Mouse (Mus musculus) telencephalon, adult 2 months (tissue): ENCODE measurements around the gene Rfc5.

Source experiments
- DNase-seq: peaks from one replicate; pipeline ENCODE4 v3.0.0-alpha.2; 2011; ENCODE audit warnings: low read depth, low spot score

The Rfc5 gene

GRCm38 (mm10) chr5:117374372-117375049 is 14.3 kb downstream of the Rfc5 start:
- peak; percentile 53 for DNase-seq

GRCm38 (mm10) chr5:117373418-117373817 is 15.4 kb downstream of the Rfc5 start:
- DNase-seq = no peak

- no peak for DNase-seq
These were observed 18.3 kb downstream of the Rfc5 start for GRCm38 (mm10) chr5:117370592-117370991.

GRCm38 (mm10) chr5:117367206-117367605 is 21.6 kb downstream of the Rfc5 start:
- DNase-seq = no peak

GRCm38 (mm10) chr5:117365904-117366561 is 22.8 kb downstream of the Rfc5 start:
- no peak for DNase-seq

- no peak for DNase-seq
These were observed 24.0 kb downstream of the Rfc5 start for GRCm38 (mm10) chr5:117364821-117365220.

GRCm38 (mm10) chr5:117363066-117363782 is 25.6 kb downstream of the Rfc5 start:
- DNase-seq = no peak

- no peak for DNase-seq
These were observed 27.3 kb downstream of the Rfc5 start for GRCm38 (mm10) chr5:117361590-117361989.

- no peak for DNase-seq
These were observed 28.0 kb downstream of the Rfc5 start for GRCm38 (mm10) chr5:117360631-117361541.

- no peak for DNase-seq
These were observed 28.7 kb downstream of the Rfc5 start for GRCm38 (mm10) chr5:117360228-117360515.

GRCm38 (mm10) chr5:117359497-117360227 is 29.2 kb downstream of the Rfc5 start:
- DNase-seq = no peak

- DNase-seq = peak; percentile 55
These were observed 30.1 kb downstream of the Rfc5 start for GRCm38 (mm10) chr5:117358725-117359124.

- no peak for DNase-seq
These were observed 30.6 kb downstream of the Rfc5 start for GRCm38 (mm10) chr5:117358248-117358630.

GRCm38 (mm10) chr5:117357478-117358247 is 31.2 kb downstream of the Rfc5 start:
- DNase-seq = no peak

- no peak for DNase-seq
These were observed 31.7 kb downstream of the Rfc5 start, which contains the start of gene Wsb2 for GRCm38 (mm10) chr5:117357129-117357477. TSS of gene Wsb2 (plus strand) at chr5:117357304.

- no peak for DNase-seq
These were observed 32.3 kb downstream of the Rfc5 start for GRCm38 (mm10) chr5:117356365-117357128.

- DNase-seq = no peak
These were observed 33.1 kb downstream of the Rfc5 start for GRCm38 (mm10) chr5:117355648-117356303.

- no peak for DNase-seq
These were observed 34.7 kb downstream of the Rfc5 start for GRCm38 (mm10) chr5:117354121-117354520.

GRCm38 (mm10) chr5:117348279-117348678 is 40.6 kb downstream of the Rfc5 start:
- DNase-seq = no peak
